Mouse (Mus musculus) liver, embryonic 14.5 days (tissue): ENCODE data around the gene Zmym4. TPM values are rescaled to one million over a fixed set of nuclear protein-coding genes. Genes with fewer than 3 reads are reported as not detected.
"Not testable (repeated sequence)": the region's sequence is repeated elsewhere in the genome, so short reads cannot be mapped to it uniquely, and the experiment has no call there.

Source experiments
- ATAC-seq: fragments of 200-750 bp; cut with Nextera tagmentation; 2 replicates; pipeline ENCODE4 v1.8.0; 2017; ENCODE audit warnings: moderate number of reproducible peaks, mild to moderate bottlenecking, moderate library complexity; ENCODE audit not compliant: insufficient read depth
- DNase-seq, 3 experiments: peaks; one replicate each; pipeline ENCODE4 v3.0.0-alpha.2; 2012 to 2013; ENCODE audit warnings: low read depth in 3 of 3, low spot score in 3 of 3
- H3K27ac ChIP-seq: fragments of 300-500 bp; sonication (generic); 2 replicates; pipeline ENCODE4 v1.5.1; 2014; ENCODE audit warnings: moderate library complexity, mild to moderate bottlenecking, control low read depth, inconsistent platforms
- H3K27me3 ChIP-seq: fragments of 300-500 bp; sonication (generic); 2 replicates; pipeline ENCODE4 v1.6.1; 2014; ENCODE audit warnings: mild to moderate bottlenecking, low read length, moderate library complexity; ENCODE audit not compliant: control insufficient read depth, insufficient read depth
- H3K36me3 ChIP-seq: fragments of 300-500 bp; sonication (generic); replicated peaks from 2 replicates; pipeline ENCODE4 v1.6.1; 2014; ENCODE audit warnings: low read depth; ENCODE audit not compliant: control insufficient read depth, insufficient read depth
- H3K4me1 ChIP-seq, 2 experiments: fragments of 200-500 bp in 1 of 2; fragments of 300-500 bp in 1 of 2; sonication (generic) in 1 of 2; replicated peaks; 2 replicates each; pipeline ENCODE4 v1.6.1; 2012 to 2014; ENCODE audit warnings: antibody characterized with exemption in 1 of 2, inconsistent platforms in 1 of 2, low read length in 1 of 2; ENCODE audit not compliant: control insufficient read depth in 2 of 2, insufficient read depth in 2 of 2
- H3K4me2 ChIP-seq: fragments of 300-500 bp; sonication (generic); 2 replicates; pipeline ENCODE4 v1.6.1; 2014; ENCODE audit warnings: low read depth, mild to moderate bottlenecking, control low read depth, moderate library complexity
- H3K4me3 ChIP-seq, 2 experiments: fragments of 200-500 bp in 1 of 2; fragments of 300-500 bp in 1 of 2; sonication (generic) in 1 of 2; 2 replicates each; pipeline ENCODE4 v1.5.1; 2012 to 2014; ENCODE audit warnings: low read depth in 2 of 2, low read length in 2 of 2, mild to moderate bottlenecking in 2 of 2, control low read depth in 1 of 2, inconsistent platforms in 1 of 2, moderate library complexity in 1 of 2; ENCODE audit not compliant: insufficient read depth in 1 of 2
- H3K9ac ChIP-seq: fragments of 300-500 bp; sonication (generic); replicated peaks from 2 replicates; pipeline ENCODE4 v1.6.1; 2014; ENCODE audit warnings: mild to moderate bottlenecking, control low read depth, moderate library complexity
- H3K9me3 ChIP-seq: fragments of 300-500 bp; sonication (generic); 2 replicates; pipeline ENCODE4 v1.6.1; 2016; ENCODE audit warnings: low read length, mixed read lengths; ENCODE audit not compliant: control insufficient read depth
- CTCF ChIP-seq: IDR thresholded peaks from 2 replicates; pipeline ENCODE4 v1.5.1; 2016; ENCODE audit warnings: antibody characterized with exemption, low read depth, control low read depth
- EP300 ChIP-seq: IDR thresholded peaks from 2 replicates; pipeline ENCODE4 v1.6.1; 2016; ENCODE audit warnings: antibody characterized with exemption, low read depth
- WGBS: fragments of 180-500 bp; shearing (Covaris S2); extraction: QIAGEN DNeasy Blood & Tissue Kit; methylation state at CpG from one replicate; pipeline ENCODE4 v1.1.7; 2014; ENCODE audit not compliant: insufficient replicate concordance; 5-methylcytosine and 5-hydroxymethylcytosine counted together
- polyA plus RNA-seq, 2 experiments: library from polyadenylated mRNA; depleted of rRNA in 1 of 2; stranded (reverse) in 1 of 2; unstranded in 1 of 2; fragments of >200 nt; fragmentation: Nextera tagmentation in 1 of 2; extraction: Ambion mirVana in 1 of 2; gene quantifications; 2 replicates each; pipeline versions ENCODE4 v1.2.1 to v1.2.3; 2012 to 2014

Zmym4 gene
- polyA plus RNA-seq, 2 experiments = 2.8 to 3.2 TPM

GRCm38 (mm10) chr4:127004384-127004783 is 36.4 kb upstream of the Zmym4 start:
- TF ChIP-seq CTCF = no peak
- TF ChIP-seq EP300 = no peak
- ATAC-seq (no peak), DNase-seq (no peak)
- H3K27ac ChIP-seq = no peak overlapping the region
- H3K4me2 ChIP-seq = no peak overlapping the region
- WGBS = 60% methylated on average over 3 of the region's 3 CpGs
- H3K9me3 ChIP-seq = no peaks in the 10 kb centered on the region
- no peaks in the 10 kb centered on the region; a peak in 1 of 4 replicates for H3K4me1 ChIP-seq
- no peaks in the 10 kb centered on the region for H3K36me3 ChIP-seq
- no peak overlapping the region for H3K4me3 ChIP-seq
- H3K27me3 ChIP-seq = no peaks in the 10 kb centered on the region; the same call in 1 of the 2 replicates
- H3K9ac ChIP-seq = no peak overlapping the region

DNA sequence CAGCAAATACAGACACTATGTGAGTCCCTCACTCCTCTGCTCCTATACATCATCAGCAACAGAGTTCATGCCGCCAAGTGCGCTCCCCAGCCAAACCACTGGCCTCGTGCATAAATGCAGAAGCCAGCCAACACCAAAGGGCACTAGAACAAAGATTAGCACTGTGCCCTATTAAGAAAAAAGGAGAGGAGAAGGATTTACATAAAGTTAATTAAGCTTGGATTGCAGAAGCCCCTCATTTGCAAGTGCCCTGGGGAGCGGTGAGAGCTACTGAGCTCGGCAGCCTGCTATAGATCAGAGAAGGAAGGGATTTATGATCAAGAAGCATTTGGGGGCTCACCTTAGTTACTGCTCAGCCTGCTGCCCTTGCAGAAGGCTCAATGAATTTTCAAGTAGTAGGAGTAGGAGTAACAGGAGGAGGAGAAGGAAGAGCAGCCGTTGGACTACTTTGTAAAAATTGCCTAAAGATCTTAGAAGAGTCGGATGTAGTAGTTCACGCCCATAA is 32.7 kb upstream of the Zmym4 start:
- no peak for TF ChIP-seq EP300
- TF ChIP-seq CTCF = no peak
- no peak overlapping the region for H3K4me2 ChIP-seq
- H3K4me3 ChIP-seq = no peak overlapping the region
- no peak overlapping the region for H3K27ac ChIP-seq
- ATAC-seq = no peak
- no peaks in the 10 kb centered on the region; the same call in 1 of the 2 replicates for H3K27me3 ChIP-seq
- no peaks in the 10 kb centered on the region for H3K9me3 ChIP-seq
- no peak overlapping the region for H3K9ac ChIP-seq
- no peaks in the 10 kb centered on the region for H3K36me3 ChIP-seq
- DNase-seq = no peak
- H3K4me1 ChIP-seq = no peaks in the 10 kb centered on the region; a peak in 1 of 4 replicates
- WGBS = 40% methylated on average over 8 of the region's 8 CpGs

- not testable (repeated sequence) for ATAC-seq, H3K36me3 ChIP-seq, H3K4me1 ChIP-seq, H3K4me2 ChIP-seq, H3K9me3 ChIP-seq, H3K27ac ChIP-seq, DNase-seq, H3K27me3 ChIP-seq, H3K4me3 ChIP-seq, H3K9ac ChIP-seq
- WGBS = 81% methylated on average over 16 of the region's 16 CpGs
Measured at GRCm38 (mm10) chr4:126999372-126999771, 31.4 kb upstream of the Zmym4 start.

DNA sequence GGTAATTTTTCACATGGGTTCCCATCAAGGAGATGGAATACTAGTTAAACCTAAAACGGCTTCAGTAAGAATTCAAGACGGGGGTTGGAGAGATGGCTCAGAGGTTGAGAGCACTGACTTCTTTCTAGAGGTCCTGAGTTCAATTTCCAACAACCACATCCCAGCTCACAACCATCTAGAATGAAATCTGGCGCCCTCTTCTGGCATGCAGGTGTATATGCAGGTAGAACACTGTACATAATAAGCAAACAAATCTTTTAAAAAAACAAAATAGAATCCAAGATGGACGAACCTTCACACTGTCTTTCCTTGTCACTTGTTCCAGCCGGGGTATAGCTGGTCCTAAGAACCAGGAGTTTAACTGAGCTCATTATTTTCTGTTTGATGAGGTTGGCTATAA is 24.4 kb upstream of the Zmym4 start:
- Histone ChIP-seq H3K9ac (no peak overlapping the region), H3K27me3 (no peaks in the 10 kb centered on the region), H3K36me3 (no peaks in the 10 kb centered on the region), H3K4me3 (no peak overlapping the region), H3K27ac (no peak overlapping the region), H3K9me3 (no peaks in the 10 kb centered on the region), H3K4me1 (no peaks in the 10 kb centered on the region), H3K4me2 (no peak overlapping the region)
- peak in 2 of 3 experiments; percentile 28 to 40 for DNase-seq
- WGBS = 39% methylated on average over 5 of the region's 5 CpGs
- TF ChIP-seq CTCF (peak; percentile 72), EP300 (no peak)
- no peak for ATAC-seq

GRCm38 (mm10) chr4:126990553-126990952 is 22.6 kb upstream of the Zmym4 start:
- TF ChIP-seq CTCF = no peak
- no peak for TF ChIP-seq EP300
- H3K9ac ChIP-seq = no peak overlapping the region
- no peaks in the 10 kb centered on the region for H3K36me3 ChIP-seq
- no peak overlapping the region for H3K27ac ChIP-seq
- no peaks in the 10 kb centered on the region for H3K27me3 ChIP-seq
- no peaks in the 10 kb centered on the region for H3K9me3 ChIP-seq
- DNase-seq = no peak
- no peaks in the 10 kb centered on the region for H3K4me1 ChIP-seq
- no peak for ATAC-seq
- no peak overlapping the region for H3K4me2 ChIP-seq
- H3K4me3 ChIP-seq = no peak overlapping the region
